Mouse (Mus musculus) heart, embryonic 11.5 days (tissue): ENCODE results near the gene Olfr543. TPM values are rescaled to one million over a fixed set of nuclear protein-coding genes. Genes with fewer than 3 reads are reported as not detected.
"Not testable (repeated sequence)": the region's sequence is repeated elsewhere in the genome, so short reads cannot be mapped to it uniquely, and the experiment has no call there.

ENCODE experiments used
- ATAC-seq: fragments of 200-750 bp; cut with Nextera tagmentation; replicated peaks from 2 replicates; pipeline ENCODE4 v1.8.0; 2017; ENCODE audit warnings: moderate library complexity; ENCODE audit not compliant: insufficient number of reproducible peaks, low FRiP score, low TSS enrichment
- H3K27ac ChIP-seq: fragments of 300-500 bp; sonication (generic); 2 replicates; pipeline ENCODE4 v1.5.1; 2014; ENCODE audit warnings: mild to moderate bottlenecking, low read depth, low read length
- H3K27me3 ChIP-seq: fragments of 300-500 bp; sonication (generic); 2 replicates; pipeline ENCODE4 v1.6.1; 2014; ENCODE audit warnings: mild to moderate bottlenecking, low read length, mixed read lengths; ENCODE audit not compliant: control insufficient read depth, insufficient read depth
- H3K36me3 ChIP-seq: fragments of 300-500 bp; sonication (generic); 2 replicates; pipeline ENCODE4 v1.6.1; 2014; ENCODE audit warnings: mild to moderate bottlenecking, low read length, moderate library complexity, mixed read lengths; ENCODE audit not compliant: control insufficient read depth, insufficient read depth
- H3K4me1 ChIP-seq: fragments of 300-500 bp; sonication (generic); 2 replicates; pipeline ENCODE4 v1.6.1; 2014; ENCODE audit warnings: low read length; ENCODE audit not compliant: control insufficient read depth, insufficient read depth
- H3K4me2 ChIP-seq: fragments of 300-500 bp; sonication (generic); 2 replicates; pipeline ENCODE4 v1.6.1; 2014; ENCODE audit warnings: mild to moderate bottlenecking, moderate library complexity
- H3K4me3 ChIP-seq: fragments of 300-500 bp; sonication (generic); 2 replicates; pipeline ENCODE4 v1.5.1; 2014; ENCODE audit warnings: low read depth, low read length
- H3K9ac ChIP-seq: fragments of 300-500 bp; sonication (generic); 2 replicates; pipeline ENCODE4 v1.6.1; 2014; ENCODE audit warnings: mild to moderate bottlenecking, low read depth, low read length, moderate library complexity
- H3K9me3 ChIP-seq: fragments of 300-500 bp; sonication (generic); replicated peaks from 2 replicates; pipeline ENCODE4 v1.6.1; 2016; ENCODE audit warnings: low read length; ENCODE audit not compliant: control insufficient read depth
- WGBS: fragments of 180-500 bp; shearing (Covaris S2); extraction: QIAGEN DNeasy Blood & Tissue Kit; methylation state at CpG from one replicate; pipeline ENCODE4 v1.1.7; 2014; ENCODE audit not compliant: insufficient replicate concordance; 5-methylcytosine and 5-hydroxymethylcytosine counted together
- polyA plus RNA-seq: library from polyadenylated mRNA; unstranded; fragments of >200 nt; fragmentation: Nextera tagmentation; extraction: Ambion mirVana; gene quantifications from 2 replicates; pipeline ENCODE4 v1.2.1, GENCODE M21; 2014

Olfr543 gene
- polyA plus RNA-seq, 1 experiment from 2014 or later = 1.0 TPM

- Histone ChIP-seq H3K27ac (no peak overlapping the region), H3K36me3 (no peaks in the 10 kb centered on the region), H3K27me3 (peaks cover 5% of the 10 kb centered on the region; the same call in 1 of the 2 replicates), H3K4me1 (no peaks in the 10 kb centered on the region), H3K9ac (no peak overlapping the region), H3K4me3 (no peak overlapping the region), H3K9me3 (no peaks in the 10 kb centered on the region), H3K4me2 (no peak overlapping the region)
- 90% methylated on average over 6 of the region's 6 CpGs for WGBS
- ATAC-seq = no peak
These were observed 27.2 kb upstream of the Olfr543 start for GRCm38 (mm10) chr7:102508666-102509065.

GRCm38 (mm10) chr7:102508066-102508465, 26.6 kb upstream of the Olfr543 start:
- Histone ChIP-seq H3K36me3 (no peaks in the 10 kb centered on the region), H3K4me2 (no peak overlapping the region), H3K9ac (no peak overlapping the region), H3K4me1 (no peaks in the 10 kb centered on the region), H3K27ac (no peak overlapping the region), H3K27me3 (peaks cover 5% of the 10 kb centered on the region; the same call in 1 of the 2 replicates), H3K4me3 (no peak overlapping the region), H3K9me3 (no peaks in the 10 kb centered on the region)
- ATAC-seq = no peak
- 83% methylated on average over 9 of the region's 9 CpGs for WGBS

DNA sequence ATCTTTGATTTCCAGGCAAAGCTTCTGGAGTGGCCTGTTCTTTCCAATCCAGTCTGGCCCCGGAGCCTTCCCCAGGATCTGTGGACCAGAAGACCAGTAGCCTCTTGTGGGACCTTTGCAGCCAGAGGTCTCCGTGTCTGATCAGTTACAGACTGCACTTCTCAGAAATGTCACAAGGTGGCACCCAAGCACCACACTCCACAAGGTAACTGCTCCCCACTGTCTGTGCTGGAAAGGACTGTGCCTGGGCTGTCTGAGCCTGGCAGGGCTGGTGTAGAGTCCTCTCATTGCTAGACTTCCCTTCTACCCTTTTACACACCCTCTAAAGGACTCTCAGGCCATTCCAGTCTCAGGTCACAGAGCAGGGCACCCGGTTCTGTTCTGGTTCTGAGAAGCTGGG, 25.4 kb upstream of the Olfr543 start:
- no peak for ATAC-seq

GRCm38 (mm10) chr7:102501986-102502385, 20.5 kb upstream of the Olfr543 start:
- no peak for ATAC-seq
- H3K9me3 ChIP-seq = no peaks in the 10 kb centered on the region
- H3K9ac ChIP-seq = no peak overlapping the region
- WGBS = 64% methylated on average over 5 of the region's 5 CpGs
- no peak overlapping the region for H3K27ac ChIP-seq
- no peak overlapping the region for H3K4me3 ChIP-seq
- no peaks in the 10 kb centered on the region for H3K36me3 ChIP-seq
- no peaks in the 10 kb centered on the region for H3K4me1 ChIP-seq
- H3K27me3 ChIP-seq = no peaks in the 10 kb centered on the region
- H3K4me2 ChIP-seq = no peak overlapping the region

More for the DNA sequence above, 25.4 kb upstream of the Olfr543 start:
- Histone ChIP-seq H3K9me3 (no peaks in the 10 kb centered on the region), H3K9ac (no peak overlapping the region), H3K4me2 (no peak overlapping the region), H3K4me1 (no peaks in the 10 kb centered on the region), H3K4me3 (no peak overlapping the region), H3K27me3 (0 out of 2 replicates have a peak, but pooled peaks cover 2% of the 10 kb centered on the region), H3K36me3 (no peaks in the 10 kb centered on the region), H3K27ac (no peak overlapping the region)
- WGBS = 41% methylated on average over 3 of the region's 3 CpGs

GRCm38 (mm10) chr7:102499473-102499872, 18.0 kb upstream of the Olfr543 start, which contains the start of gene Olfr545:
TSS of gene Olfr545 (minus strand) at chr7:102499573.
- H3K27me3 ChIP-seq = no peaks in the 10 kb centered on the region
- H3K4me2 ChIP-seq = no peak within 1 kb of the TSS
- H3K27ac ChIP-seq = no peak within 1 kb of the TSS
- no peak for ATAC-seq
- no peaks in the 10 kb centered on the region for H3K4me1 ChIP-seq
- H3K36me3 ChIP-seq = no peaks in the 10 kb centered on the region
- WGBS = 63% methylated on average over 3 of the region's 3 CpGs
- no peak within 1 kb of the TSS for H3K4me3 ChIP-seq
- no peak within 1 kb of the TSS for H3K9ac ChIP-seq
- H3K9me3 ChIP-seq = no peaks in the 10 kb centered on the region

- not testable (repeated sequence) for ATAC-seq, H3K4me2 ChIP-seq, H3K4me1 ChIP-seq, H3K27ac ChIP-seq, H3K9me3 ChIP-seq, H3K9ac ChIP-seq, H3K36me3 ChIP-seq, H3K27me3 ChIP-seq, H3K4me3 ChIP-seq
- 33% methylated on average over 6 of the region's 7 CpGs for WGBS
These were observed 12.9 kb upstream of the Olfr543 start for GRCm38 (mm10) chr7:102494416-102494815.

- H3K27me3 ChIP-seq = no peaks in the 10 kb centered on the region
- ATAC-seq = no peak
- no peak within 1 kb of the TSS for H3K4me3 ChIP-seq
- H3K9ac ChIP-seq = no peak within 1 kb of the TSS
- no peak within 1 kb of the TSS for H3K4me2 ChIP-seq
- H3K27ac ChIP-seq = no peak within 1 kb of the TSS
- no peaks in the 10 kb centered on the region for H3K36me3 ChIP-seq
- peaks cover 2% of the 10 kb centered on the region; the same call in 1 of the 2 replicates for H3K4me1 ChIP-seq
- WGBS = 60% methylated on average over 1 of the region's 1 CpGs
- H3K9me3 ChIP-seq = no peaks in the 10 kb centered on the region
These were observed 6.7 kb upstream of the Olfr543 start, which contains the start of gene Olfr544 for GRCm38 (mm10) chr7:102488161-102488560. TSS of gene Olfr544 (minus strand) at chr7:102488313.

- peaks cover 2% of the 10 kb centered on the region; the same call in 1 of the 2 replicates for H3K4me1 ChIP-seq
- H3K9me3 ChIP-seq = no peaks in the 10 kb centered on the region
- no peaks in the 10 kb centered on the region for H3K27me3 ChIP-seq
- 29% methylated on average over 1 of the region's 1 CpGs for WGBS
- no peak for ATAC-seq
- no peak overlapping the region for H3K4me3 ChIP-seq
- no peaks in the 10 kb centered on the region for H3K36me3 ChIP-seq
- no peak overlapping the region for H3K9ac ChIP-seq
- H3K4me2 ChIP-seq = no peak overlapping the region
- no peak overlapping the region for H3K27ac ChIP-seq
These were observed 4.6 kb upstream of the Olfr543 start for GRCm38 (mm10) chr7:102486105-102486504.

DNA sequence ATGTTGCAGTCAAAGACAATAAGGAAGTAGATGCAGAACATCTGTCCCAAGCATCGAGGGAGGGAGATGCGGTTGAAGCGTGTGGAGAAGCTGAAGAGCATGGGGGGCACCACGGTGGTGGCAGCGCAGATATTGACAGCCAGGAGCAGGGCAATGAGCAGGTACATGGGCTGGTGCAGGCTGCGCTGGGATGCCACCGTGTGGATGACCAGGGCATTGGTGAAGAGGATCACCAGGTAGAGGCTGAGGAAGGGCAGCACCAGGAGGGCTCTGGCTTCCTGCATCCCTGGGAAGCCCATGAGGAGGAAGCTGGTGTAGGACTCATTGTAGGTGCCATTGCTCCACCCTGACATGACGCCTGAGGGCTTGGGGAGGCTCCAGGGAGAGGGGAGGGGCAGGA, 3.3 kb upstream of the Olfr543 start:
- WGBS = 57% methylated on average over 8 of the region's 8 CpGs
- H3K9ac ChIP-seq, H3K4me2 ChIP-seq, H3K27me3 ChIP-seq, H3K9me3 ChIP-seq, H3K36me3 ChIP-seq, H3K4me1 ChIP-seq, H3K4me3 ChIP-seq, H3K27ac ChIP-seq, ATAC-seq: not testable (repeated sequence)
